Mouse (Mus musculus) heart, adult 2 months (tissue): ENCODE measurements around the gene Otp.

Source experiments
- CTCF ChIP-seq: fragments of 200-600 bp; IDR thresholded peaks from 2 replicates; pipeline ENCODE4 v1.8.1; 2022; ENCODE audit warnings: antibody characterized with exemption, mild to moderate bottlenecking, moderate library complexity
- EP300 ChIP-seq: fragments of 200-500 bp; IDR thresholded peaks from 2 replicates; pipeline ENCODE4 v1.6.1; 2011; ENCODE audit warnings: low read depth, low read length, control low read depth; ENCODE audit not compliant: insufficient read depth

GRCm38 (mm10) chr13:94873111-94874038, 2.0 kb upstream of the Otp start:
- no peak for TF ChIP-seq CTCF
- no peak for TF ChIP-seq EP300
